Mouse (Mus musculus): ENCODE data around the gene Chaf1a. TPM values are rescaled to one million over a fixed set of nuclear protein-coding genes. Genes with fewer than 3 reads are reported as not detected.

Chaf1a gene
- 0.64 to 4.6 TPM (median 2.1 TPM) in 3 replicates for total RNA-seq (2017)

- peak; percentile 68 for ATAC-seq (replicated peaks; ENCODE audit: insufficient number of reproducible peaks, low FRiP score, low TSS enrichment, poor library complexity, severe bottlenecking)
Measured at GRCm38 (mm10) chr17:56040030-56040856, at the start of gene Chaf1a. Gene Chaf1a (plus strand): TSS chr17:56040439.

DNA sequence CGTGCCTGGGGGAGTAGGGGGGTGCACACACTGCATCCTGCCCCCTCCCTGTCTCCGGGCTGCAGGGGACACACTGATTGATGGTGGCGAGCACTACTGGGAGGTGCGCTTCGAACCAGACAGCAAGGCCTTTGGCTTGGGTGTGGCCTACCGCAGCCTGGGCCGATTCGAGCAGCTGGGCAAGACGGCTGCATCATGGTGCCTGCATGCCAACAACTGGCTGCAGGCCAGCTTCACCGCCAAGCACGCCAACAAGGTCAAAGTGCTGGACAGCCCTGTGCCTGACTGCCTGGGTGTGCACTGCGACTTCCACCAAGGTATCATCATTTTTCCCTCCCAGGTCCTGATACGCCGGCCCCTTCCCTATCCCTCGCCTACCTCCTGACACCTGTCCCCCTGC lies 44.2 kb upstream of the Chaf1a start:
- ATAC-seq (replicated peaks; ENCODE audit: insufficient number of reproducible peaks, low FRiP score, low TSS enrichment, poor library complexity, severe bottlenecking), result no peak

- no peak for ATAC-seq (replicated peaks; ENCODE audit: insufficient number of reproducible peaks, low FRiP score, low TSS enrichment, poor library complexity, severe bottlenecking)
Measured at GRCm38 (mm10) chr17:55999794-56000499, 40.3 kb upstream of the Chaf1a start.

DNA sequence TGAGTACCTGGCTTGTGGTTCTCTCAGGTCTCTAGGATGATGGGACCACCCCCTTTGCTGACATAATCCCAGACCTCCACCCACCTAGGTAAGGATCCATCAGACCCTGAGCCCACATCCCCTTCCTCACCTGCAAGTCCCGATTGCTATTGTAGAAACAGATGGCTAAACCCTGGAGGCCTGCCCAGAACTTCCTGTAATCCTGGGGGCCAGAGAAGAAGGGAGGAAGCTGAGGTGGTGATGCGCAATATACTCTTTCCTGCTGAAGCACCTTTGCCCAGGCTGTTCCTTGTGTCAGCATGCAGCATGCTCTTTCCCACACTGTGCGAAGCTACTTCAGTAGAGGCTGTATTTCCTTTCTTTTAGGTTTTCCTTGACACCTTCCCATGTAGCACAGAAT lies 37.2 kb upstream of the Chaf1a start:
- no peak for ATAC-seq (replicated peaks; ENCODE audit: insufficient number of reproducible peaks, low FRiP score, low TSS enrichment, poor library complexity, severe bottlenecking)

GRCm38 (mm10) chr17:56005415-56006061 lies 34.7 kb upstream of the Chaf1a start, which contains the start of the genes Stap2 and Mpnd:
Gene Stap2 (minus strand): TSS chr17:56005584.
Gene Mpnd (plus strand): TSS chr17:56005711.
- no peak for ATAC-seq (replicated peaks; ENCODE audit: insufficient number of reproducible peaks, low FRiP score, low TSS enrichment, poor library complexity, severe bottlenecking)

GRCm38 (mm10) chr17:56006956-56007355 lies 33.3 kb upstream of the Chaf1a start:
- ATAC-seq (replicated peaks; ENCODE audit: insufficient number of reproducible peaks, low FRiP score, low TSS enrichment, poor library complexity, severe bottlenecking), result no peak

DNA sequence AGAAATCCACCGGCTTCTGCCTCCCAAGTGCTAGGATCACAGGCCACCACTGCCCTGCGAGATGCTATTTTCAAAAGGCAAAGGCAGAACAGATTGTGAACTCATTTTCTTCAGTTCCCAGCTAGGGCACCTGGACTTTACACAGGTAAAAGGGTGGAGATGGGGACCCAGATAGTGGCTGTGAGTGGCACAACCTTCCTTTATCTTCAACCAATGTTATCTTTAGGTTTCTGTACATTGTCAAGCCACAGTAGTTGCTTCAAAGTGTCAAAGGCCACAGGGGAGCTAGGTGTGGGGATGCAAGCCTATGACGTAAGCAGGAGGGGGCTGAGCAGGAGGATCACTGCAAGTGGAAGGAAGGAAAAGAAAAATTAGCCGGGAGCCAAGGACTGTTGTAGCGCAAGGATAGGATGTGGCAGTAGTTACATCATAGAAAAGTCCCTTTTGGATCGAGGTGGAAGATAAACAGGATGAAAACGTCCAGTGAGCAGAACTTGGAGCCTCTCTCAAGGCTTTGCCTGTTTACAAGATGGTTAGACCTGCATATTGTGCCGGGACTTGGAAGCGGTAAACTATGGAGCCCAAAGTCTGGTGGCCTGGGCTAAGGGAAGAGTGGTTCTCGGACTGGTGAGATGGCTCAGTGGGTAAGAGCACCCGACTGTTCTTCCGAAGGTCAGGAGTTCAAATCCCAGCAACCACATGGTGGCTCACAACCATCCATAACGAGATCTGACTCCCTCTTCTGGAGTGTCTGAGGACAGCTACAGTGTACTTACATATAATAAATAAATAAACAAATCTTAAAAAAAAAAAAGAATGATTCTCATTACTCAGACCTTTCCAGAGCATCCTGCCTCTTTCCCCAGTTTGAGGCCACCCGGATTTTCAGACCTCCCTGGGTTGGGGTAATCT lies 32.5 kb upstream of the Chaf1a start:
- no peak for ATAC-seq (replicated peaks; ENCODE audit: insufficient number of reproducible peaks, low FRiP score, low TSS enrichment, poor library complexity, severe bottlenecking)

DNA sequence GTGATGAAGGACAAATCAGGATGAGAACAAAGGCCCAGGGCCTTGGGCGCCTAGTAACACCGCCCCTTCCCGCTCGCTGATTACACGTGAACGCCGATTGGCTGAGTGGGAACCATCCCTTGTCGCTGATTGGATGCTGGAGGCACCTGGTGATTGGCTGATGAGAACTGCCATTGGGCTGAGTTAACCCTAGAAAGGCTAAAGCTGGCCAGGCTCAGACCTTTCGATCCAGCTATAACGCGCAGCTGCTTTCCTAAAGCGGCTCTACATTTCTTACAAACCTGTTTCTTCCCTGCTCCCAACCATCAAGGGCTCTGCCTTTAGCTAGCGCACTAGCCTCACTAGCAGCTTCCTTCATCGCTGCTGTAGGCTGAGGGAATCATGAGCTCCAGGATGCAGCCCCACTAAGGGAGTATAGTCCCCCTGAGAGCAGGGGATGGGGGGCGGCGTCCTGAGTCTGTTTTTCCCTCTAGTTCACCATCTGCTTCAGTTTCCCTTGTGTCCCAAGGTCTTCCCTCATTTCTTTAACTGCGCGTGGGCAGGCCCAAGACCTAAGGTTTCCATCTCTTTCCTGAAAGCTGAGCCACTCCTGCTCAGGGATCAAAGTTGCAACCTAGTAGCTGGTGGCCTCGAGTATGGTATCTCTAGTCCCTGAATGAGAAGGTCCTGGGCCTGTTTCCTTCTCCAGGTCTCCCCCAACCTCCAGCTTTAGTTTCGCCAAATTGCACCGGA lies 31.7 kb upstream of the Chaf1a start:
- ATAC-seq (replicated peaks; ENCODE audit: insufficient number of reproducible peaks, low FRiP score, low TSS enrichment, poor library complexity, severe bottlenecking), result peak; percentile 88

- ATAC-seq (replicated peaks; ENCODE audit: insufficient number of reproducible peaks, low FRiP score, low TSS enrichment, poor library complexity, severe bottlenecking), result peak; percentile 81
Measured at GRCm38 (mm10) chr17:56009088-56009961, 30.9 kb upstream of the Chaf1a start.

GRCm38 (mm10) chr17:56009962-56010240 lies 30.3 kb upstream of the Chaf1a start:
- ATAC-seq (replicated peaks; ENCODE audit: insufficient number of reproducible peaks, low FRiP score, low TSS enrichment, poor library complexity, severe bottlenecking), result no peak

GRCm38 (mm10) chr17:56010255-56010654 lies 30.0 kb upstream of the Chaf1a start:
- no peak for ATAC-seq (replicated peaks; ENCODE audit: insufficient number of reproducible peaks, low FRiP score, low TSS enrichment, poor library complexity, severe bottlenecking)

DNA sequence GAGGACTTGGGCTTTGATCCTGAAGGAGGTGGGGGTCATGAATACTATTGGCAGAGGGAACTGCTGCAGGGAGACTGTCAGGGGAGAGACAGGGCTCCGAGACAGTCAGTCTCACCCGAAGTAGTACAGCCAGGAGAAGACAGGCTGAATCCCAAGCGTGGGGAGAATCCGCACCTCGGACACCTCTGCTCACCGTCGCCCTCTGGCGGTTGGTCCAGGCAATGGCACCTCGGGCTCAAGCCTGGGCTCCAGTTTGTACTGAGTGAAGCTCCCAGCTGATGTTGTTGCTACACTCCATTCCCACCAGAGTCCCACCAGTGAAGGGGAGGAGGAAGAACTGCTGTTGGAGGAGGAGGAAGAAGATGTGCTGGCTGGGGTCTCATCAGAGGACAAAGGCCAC lies 29.6 kb upstream of the Chaf1a start:
- peak; percentile 41; the same call in 1 of the 2 replicates for ATAC-seq (replicated peaks; ENCODE audit: insufficient number of reproducible peaks, low FRiP score, low TSS enrichment, poor library complexity, severe bottlenecking)

DNA sequence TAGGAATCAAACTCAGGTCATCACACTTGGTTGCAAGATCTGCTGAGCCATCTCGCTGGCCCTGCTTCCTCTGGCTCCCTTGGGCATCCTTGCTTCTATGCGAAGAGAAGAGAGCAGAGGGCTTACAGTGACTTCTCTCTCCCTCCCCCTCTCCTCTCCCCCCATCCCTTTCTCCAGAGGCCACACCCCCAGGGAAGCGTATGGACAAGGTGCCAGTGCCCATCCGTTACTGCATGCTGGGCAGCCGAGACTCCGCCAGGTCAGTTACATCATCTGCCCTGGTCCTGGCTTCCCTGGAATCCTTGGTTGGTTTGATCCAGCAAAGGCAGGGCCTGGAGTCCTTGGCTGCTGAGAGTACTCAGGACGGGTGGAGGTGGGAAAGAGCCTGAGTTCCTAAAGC lies 28.8 kb upstream of the Chaf1a start:
- no peak for ATAC-seq (replicated peaks; ENCODE audit: insufficient number of reproducible peaks, low FRiP score, low TSS enrichment, poor library complexity, severe bottlenecking)

DNA sequence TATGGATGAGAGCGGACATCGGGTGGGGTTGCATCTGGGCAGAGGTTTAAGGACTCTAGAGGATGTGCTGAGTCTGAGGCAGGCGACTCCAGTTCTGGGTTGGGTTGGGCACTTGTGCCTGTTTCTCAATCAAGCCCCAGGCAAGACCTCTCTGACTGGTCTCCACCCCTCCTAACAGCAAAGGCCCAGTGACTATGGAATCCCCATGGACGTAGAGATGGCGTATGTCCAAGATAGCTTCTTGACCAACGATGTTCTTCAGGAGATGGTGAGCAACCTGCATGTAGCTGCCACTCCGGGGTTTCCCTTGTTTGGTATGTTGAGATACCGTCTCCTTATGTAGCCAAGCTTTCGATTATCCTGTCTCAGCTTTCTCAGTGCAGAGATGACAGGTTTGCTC lies 24.9 kb upstream of the Chaf1a start:
- no peak for ATAC-seq (replicated peaks; ENCODE audit: insufficient number of reproducible peaks, low FRiP score, low TSS enrichment, poor library complexity, severe bottlenecking)

GRCm38 (mm10) chr17:56016382-56016781 lies 23.9 kb upstream of the Chaf1a start:
- no peak for ATAC-seq (replicated peaks; ENCODE audit: insufficient number of reproducible peaks, low FRiP score, low TSS enrichment, poor library complexity, severe bottlenecking)

DNA sequence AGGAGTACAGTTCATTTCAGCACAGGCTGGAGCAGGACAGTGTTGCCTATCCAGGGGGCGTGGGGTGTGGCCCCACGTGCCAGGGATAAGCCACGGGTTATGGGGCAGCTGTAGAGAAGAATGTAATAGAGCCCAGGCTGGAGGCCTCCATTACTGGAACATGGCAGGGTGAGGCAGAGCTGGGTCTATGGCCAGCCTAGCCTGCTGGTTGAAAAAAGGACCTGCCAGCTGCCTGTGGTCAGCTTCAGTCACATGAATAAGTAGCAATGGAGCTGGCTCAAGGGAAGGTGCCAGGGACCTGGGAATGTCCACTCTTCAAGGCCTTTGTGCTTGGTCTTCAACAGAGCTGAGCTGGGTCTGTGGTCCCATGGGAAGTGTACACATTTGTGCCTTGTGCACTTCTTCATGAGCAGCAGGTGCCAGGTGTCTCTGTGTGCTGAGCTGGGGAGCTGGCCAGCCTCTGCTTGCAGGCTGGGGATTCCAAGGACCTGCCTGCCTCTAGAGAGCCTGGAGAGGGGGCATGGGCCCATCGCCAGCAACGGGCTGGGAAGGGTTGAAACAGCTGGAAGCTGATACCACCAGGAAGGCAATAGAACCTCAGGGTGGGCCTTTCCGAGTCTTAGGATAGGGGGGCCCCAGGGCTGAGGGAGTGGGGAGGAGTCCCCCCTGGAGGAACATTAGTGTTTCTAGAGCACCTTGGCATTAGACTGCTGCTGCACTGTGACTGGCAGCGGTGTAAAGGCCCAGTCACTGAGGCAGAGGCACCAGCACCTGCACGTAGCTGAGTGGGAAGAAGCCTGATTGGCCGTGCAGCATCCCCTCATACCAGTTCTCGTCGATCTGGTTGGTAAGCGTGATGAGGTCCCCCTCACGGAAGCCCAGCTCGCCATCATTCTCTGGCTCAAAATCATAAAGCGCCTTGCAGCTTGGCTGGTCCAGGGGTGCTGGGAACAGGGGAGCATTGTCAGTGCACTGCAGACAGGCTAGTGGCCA lies 23.1 kb upstream of the Chaf1a start:
- no peak for ATAC-seq (replicated peaks; ENCODE audit: insufficient number of reproducible peaks, low FRiP score, low TSS enrichment, poor library complexity, severe bottlenecking)

All from monocyte, adult 5-6 weeks (primary cell).